Mouse (Mus musculus): ENCODE measurements around the gene Eral1. TPM values are rescaled to one million over a fixed set of nuclear protein-coding genes. Genes with fewer than 3 reads are reported as not detected.

The Eral1 gene
- polyA plus RNA-seq (2012; rRNA removed) (9.8 and 10.2 TPM in 2 replicates), polyA plus RNA-seq (2014; fragmentation: Nextera tagmentation; extraction: Ambion mirVana) (14.9 and 16.6 TPM in 2 replicates)

DNA sequence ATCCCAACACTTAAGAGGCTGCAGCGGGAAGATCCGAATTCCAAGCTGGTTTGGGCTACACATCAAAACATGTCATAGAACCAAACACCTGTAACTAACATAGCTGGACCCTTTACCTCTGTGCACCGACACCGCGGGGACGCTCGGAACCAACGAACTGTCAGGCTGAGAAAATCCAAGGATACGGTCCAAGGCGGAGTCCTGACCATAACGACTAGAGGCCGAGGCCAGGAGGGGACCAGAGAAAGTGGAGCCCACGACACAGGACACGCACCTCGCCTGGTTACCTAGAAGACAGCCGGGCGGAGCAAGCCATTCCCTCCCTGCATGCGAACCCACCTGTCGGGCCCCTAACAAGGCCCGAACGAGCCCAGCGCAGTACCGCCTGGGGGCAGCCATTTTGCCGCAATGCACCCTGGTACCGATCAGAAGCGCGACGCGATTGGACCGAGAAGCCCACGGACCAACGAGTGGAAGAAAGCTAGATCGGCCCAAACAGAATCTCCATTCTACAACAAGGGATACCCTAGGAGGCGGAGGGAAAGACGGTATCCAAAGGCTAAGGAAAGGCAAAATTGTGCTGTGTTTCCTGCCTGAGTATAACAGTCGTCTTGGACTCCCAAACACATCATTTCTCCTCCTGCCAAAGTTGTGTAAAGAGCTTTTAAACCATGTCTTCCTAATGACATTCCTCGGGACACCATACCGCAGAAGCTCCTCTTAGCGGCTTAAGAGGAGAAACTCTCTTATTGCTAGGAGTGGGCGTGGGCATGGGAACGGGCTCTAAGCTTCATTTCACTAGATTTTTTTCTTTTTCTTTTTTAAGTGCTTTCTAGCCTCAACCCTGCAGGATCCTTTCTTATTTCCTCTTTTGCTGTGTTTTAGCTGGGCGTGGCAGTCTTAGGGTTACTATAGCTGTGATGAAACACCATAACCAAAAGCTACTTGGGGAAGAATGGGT lies at the start of gene Eral1:
Gene Eral1 (minus strand): TSS at position 423 of the 961 bp plus-strand sequence.
- Histone ChIP-seq H3K9ac (replicated peaks) (peak within 1 kb of the TSS; percentile 92), H3K9me3 (ENCODE audit: control insufficient read depth, low read length) (no peaks in the 10 kb centered on the region), H3K4me2 (ENCODE audit: low read depth) (peak within 1 kb of the TSS; percentile 83), H3K27me3 (ENCODE audit: control insufficient read depth, insufficient read depth, low read length) (no peaks in the 10 kb centered on the region), H3K36me3 (replicated peaks; ENCODE audit: control insufficient read depth, insufficient read depth, low read depth) (peaks cover 16% of the 10 kb centered on the region), H3K27ac (peak within 1 kb of the TSS; percentile 49), H3K4me3 (ENCODE audit: insufficient read depth in 1 of 2, low read depth in 2 of 2, low read length in 2 of 2) (peak within 1 kb of the TSS; percentile 70 to 89), H3K4me1 (replicated peaks; ENCODE audit: control insufficient read depth in 2 of 2, insufficient read depth in 2 of 2, low read length in 1 of 2) (peaks cover 16 to 17% of the 10 kb centered on the region in 2 experiments)
- peak; percentile 88 for ATAC-seq (ENCODE audit: insufficient read depth)
- no peak for TF ChIP-seq CTCF (IDR thresholded peaks at IDR 0.05; ENCODE audit: low read depth)
- 0 out of 2 replicates have a peak, but pooled peaks have one; percentile 22 for TF ChIP-seq EP300 (IDR thresholded peaks at IDR 0.05; ENCODE audit: low read depth)
- under 1% methylated on average over 42 of the region's 42 CpGs for WGBS (ENCODE audit: insufficient replicate concordance)
- DNase-seq (ENCODE audit: low read depth in 3 of 3, low spot score in 3 of 3): peak in 2 of 3 experiments; percentile 75

- Histone ChIP-seq H3K27ac (no peak overlapping the region), H3K27me3 (ENCODE audit: control insufficient read depth, insufficient read depth, low read length) (no peaks in the 10 kb centered on the region), H3K9ac (replicated peaks) (no peak overlapping the region), H3K9me3 (ENCODE audit: control insufficient read depth, low read length) (no peaks in the 10 kb centered on the region), H3K4me2 (ENCODE audit: low read depth) (no peak overlapping the region), H3K36me3 (replicated peaks; ENCODE audit: control insufficient read depth, insufficient read depth, low read depth) (no peaks in the 10 kb centered on the region), H3K4me3 (ENCODE audit: insufficient read depth in 1 of 2, low read depth in 2 of 2, low read length in 2 of 2) (no peak overlapping the region), H3K4me1 (replicated peaks; ENCODE audit: control insufficient read depth in 2 of 2, insufficient read depth in 2 of 2, low read length in 1 of 2) (peaks cover 28 to 44% of the 10 kb centered on the region in 2 experiments)
- WGBS (ENCODE audit: insufficient replicate concordance): 61% methylated on average over 8 of the region's 8 CpGs
- ATAC-seq (ENCODE audit: insufficient read depth) (no peak), DNase-seq (ENCODE audit: low read depth in 3 of 3, low spot score in 3 of 3) (no peak)
- TF ChIP-seq CTCF (IDR thresholded peaks at IDR 0.05; ENCODE audit: low read depth) (no peak), EP300 (IDR thresholded peaks at IDR 0.05; ENCODE audit: low read depth) (no peak)
These were observed 49.3 kb upstream of the Eral1 start for GRCm38 (mm10) chr11:78129458-78129857.

DNA sequence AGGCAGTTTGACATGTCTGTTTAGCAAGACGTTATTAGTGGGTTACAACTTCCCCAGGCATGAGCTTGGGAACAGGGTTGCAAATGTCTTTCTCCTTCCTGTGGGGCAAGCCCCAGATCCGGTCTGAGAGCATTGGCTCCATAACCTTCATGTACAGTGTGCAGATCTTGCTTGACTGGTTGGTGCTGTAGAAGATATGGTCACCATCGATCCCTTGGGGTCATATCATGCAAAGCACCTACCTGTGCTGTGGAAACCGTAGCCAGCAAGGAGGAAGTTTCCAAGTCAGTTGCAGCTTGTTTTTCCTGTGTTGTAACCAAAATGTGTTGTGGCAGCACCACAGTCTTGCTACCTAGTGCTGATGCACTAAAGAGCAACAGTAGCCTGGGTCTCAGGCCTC lies 46.6 kb upstream of the Eral1 start:
- no peak overlapping the region for H3K27ac ChIP-seq
- no peak for DNase-seq (ENCODE audit: low read depth in 3 of 3, low spot score in 3 of 3)
- no peaks in the 10 kb centered on the region for H3K9me3 ChIP-seq (ENCODE audit: control insufficient read depth, low read length)
- TF ChIP-seq CTCF (IDR thresholded peaks at IDR 0.05; ENCODE audit: low read depth) (no peak), EP300 (IDR thresholded peaks at IDR 0.05; ENCODE audit: low read depth) (no peak)
- 33% methylated on average over 4 of the region's 4 CpGs for WGBS (ENCODE audit: insufficient replicate concordance)
- H3K4me2 ChIP-seq (ENCODE audit: low read depth): no peak overlapping the region
- no peaks in the 10 kb centered on the region for H3K27me3 ChIP-seq (ENCODE audit: control insufficient read depth, insufficient read depth, low read length)
- H3K4me3 ChIP-seq (ENCODE audit: insufficient read depth in 1 of 2, low read depth in 2 of 2, low read length in 2 of 2): no peak overlapping the region
- H3K4me1 ChIP-seq (replicated peaks; ENCODE audit: control insufficient read depth in 2 of 2, insufficient read depth in 2 of 2, low read length in 1 of 2): peaks cover 20 to 34% of the 10 kb centered on the region in 2 experiments
- no peak for ATAC-seq (ENCODE audit: insufficient read depth)
- no peak overlapping the region for H3K9ac ChIP-seq (replicated peaks)
- H3K36me3 ChIP-seq (replicated peaks; ENCODE audit: control insufficient read depth, insufficient read depth, low read depth): no peaks in the 10 kb centered on the region

- Histone ChIP-seq H3K27me3 (ENCODE audit: control insufficient read depth, insufficient read depth, low read length) (no peaks in the 10 kb centered on the region), H3K9ac (replicated peaks) (peak overlapping the region; percentile 35), H3K36me3 (replicated peaks; ENCODE audit: control insufficient read depth, insufficient read depth, low read depth) (no peaks in the 10 kb centered on the region), H3K9me3 (ENCODE audit: control insufficient read depth, low read length) (no peaks in the 10 kb centered on the region), H3K4me1 (replicated peaks; ENCODE audit: control insufficient read depth in 2 of 2, insufficient read depth in 2 of 2, low read length in 1 of 2) (peaks cover 20 to 34% of the 10 kb centered on the region in 2 experiments), H3K27ac (peak overlapping the region; percentile 46), H3K4me3 (ENCODE audit: insufficient read depth in 1 of 2, low read depth in 2 of 2, low read length in 2 of 2) (peak overlapping the region in 1 of 2 experiments; percentile 14; a peak in 1 of 4 replicates), H3K4me2 (ENCODE audit: low read depth) (peak overlapping the region; percentile 57)
- DNase-seq (ENCODE audit: low read depth in 3 of 3, low spot score in 3 of 3) (no peak), ATAC-seq (ENCODE audit: insufficient read depth) (no peak)
- no peak for TF ChIP-seq EP300 (IDR thresholded peaks at IDR 0.05; ENCODE audit: low read depth)
- no peak for TF ChIP-seq CTCF (IDR thresholded peaks at IDR 0.05; ENCODE audit: low read depth)
- 17% methylated on average over 6 of the region's 6 CpGs for WGBS (ENCODE audit: insufficient replicate concordance)
These were observed 45.5 kb upstream of the Eral1 start for GRCm38 (mm10) chr11:78125691-78126090.

DNA sequence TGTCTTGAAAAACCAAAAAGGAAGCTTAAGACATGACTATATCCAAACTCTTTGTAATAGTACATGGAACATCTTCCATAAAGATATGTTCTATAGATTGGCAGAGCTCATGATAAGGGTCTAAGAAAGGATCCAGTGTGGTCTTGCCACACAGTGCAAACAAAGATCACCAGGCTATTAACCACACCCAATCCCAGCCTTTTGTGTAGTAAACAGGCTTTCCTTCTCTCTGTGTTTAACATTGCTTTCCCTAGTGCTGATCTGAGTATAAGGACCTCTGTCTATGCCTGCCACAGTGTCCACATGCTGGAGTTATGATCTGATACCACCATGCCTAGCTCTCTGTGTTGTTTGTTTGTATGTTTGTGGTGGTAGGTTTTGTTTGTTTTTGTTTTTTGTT lies 43.6 kb upstream of the Eral1 start:
- Histone ChIP-seq H3K9me3 (ENCODE audit: control insufficient read depth, low read length) (no peaks in the 10 kb centered on the region), H3K9ac (replicated peaks) (no peak overlapping the region), H3K27ac (no peak overlapping the region), H3K4me3 (ENCODE audit: insufficient read depth in 1 of 2, low read depth in 2 of 2, low read length in 2 of 2) (no peak overlapping the region), H3K4me2 (ENCODE audit: low read depth) (no peak overlapping the region), H3K27me3 (ENCODE audit: control insufficient read depth, insufficient read depth, low read length) (no peaks in the 10 kb centered on the region), H3K36me3 (replicated peaks; ENCODE audit: control insufficient read depth, insufficient read depth, low read depth) (no peaks in the 10 kb centered on the region), H3K4me1 (replicated peaks; ENCODE audit: control insufficient read depth in 2 of 2, insufficient read depth in 2 of 2, low read length in 1 of 2) (peaks cover 36 to 50% of the 10 kb centered on the region in 2 experiments)
- ATAC-seq (ENCODE audit: insufficient read depth) (no peak), DNase-seq (ENCODE audit: low read depth in 3 of 3, low spot score in 3 of 3) (no peak)
- TF ChIP-seq CTCF (IDR thresholded peaks at IDR 0.05; ENCODE audit: low read depth) (no peak), EP300 (IDR thresholded peaks at IDR 0.05; ENCODE audit: low read depth) (no peak)
